Mouse (Mus musculus) lung, postnatal 0 days (tissue): ENCODE measurements around the gene Qsox1. TPM values are rescaled to one million over a fixed set of nuclear protein-coding genes. Genes with fewer than 3 reads are reported as not detected.

Experiments
- ATAC-seq: fragments of 200-750 bp; cut with Nextera tagmentation; 2 replicates; pipeline ENCODE4 v1.8.0; 2017; ENCODE audit warnings: moderate library complexity
- DNase-seq: peaks from one replicate; pipeline ENCODE4 v3.0.0-alpha.2; 2016; ENCODE audit warnings: low spot score
- H3K27ac ChIP-seq: fragments of 300-500 bp; sonication (generic); 2 replicates; pipeline ENCODE4 v1.5.1; 2014; ENCODE audit warnings: antibody characterized with exemption, mild to moderate bottlenecking, low read length, mixed read lengths
- H3K27me3 ChIP-seq: fragments of 300-500 bp; sonication (generic); replicated peaks from 2 replicates; pipeline ENCODE4 v1.6.1; 2014; ENCODE audit warnings: low read length, mixed read lengths; ENCODE audit not compliant: insufficient read depth
- H3K36me3 ChIP-seq: fragments of 300-500 bp; sonication (generic); 2 replicates; pipeline ENCODE4 v1.6.1; 2014; ENCODE audit warnings: low read length, mixed read lengths; ENCODE audit not compliant: insufficient read depth
- H3K4me1 ChIP-seq: fragments of 300-500 bp; sonication (generic); 2 replicates; pipeline ENCODE4 v1.6.1; 2014; ENCODE audit warnings: antibody characterized with exemption, low read depth, low read length, mixed read lengths; ENCODE audit not compliant: insufficient read depth
- H3K4me2 ChIP-seq: fragments of 300-500 bp; sonication (generic); replicated peaks from 2 replicates; pipeline ENCODE4 v1.6.1; 2014; ENCODE audit warnings: low read depth, mild to moderate bottlenecking, low read length, moderate library complexity, mixed read lengths
- H3K4me3 ChIP-seq: fragments of 300-500 bp; sonication (generic); 2 replicates; pipeline ENCODE4 v1.5.1; 2014; ENCODE audit warnings: low read depth, low read length
- H3K9ac ChIP-seq: fragments of 300-500 bp; sonication (generic); replicated peaks from 2 replicates; pipeline ENCODE4 v1.6.1; 2014; ENCODE audit warnings: low read depth, mild to moderate bottlenecking
- H3K9me3 ChIP-seq: fragments of 300-500 bp; sonication (generic); 2 replicates; pipeline ENCODE4 v1.6.1; 2016; ENCODE audit warnings: low read length, mixed read lengths
- CTCF ChIP-seq: IDR thresholded peaks from 2 replicates; pipeline ENCODE4 v1.5.1; 2016; ENCODE audit warnings: antibody characterized with exemption, mild to moderate bottlenecking
- EP300 ChIP-seq: IDR thresholded peaks from 2 replicates; pipeline ENCODE4 v1.6.1; 2016; ENCODE audit warnings: antibody characterized with exemption, mild to moderate bottlenecking, control low read depth
- WGBS: fragments of 180-500 bp; shearing (Covaris S2); extraction: QIAGEN DNeasy Blood & Tissue Kit; methylation state at CpG from one replicate; pipeline ENCODE4 v1.1.7; 2014; 5-methylcytosine and 5-hydroxymethylcytosine counted together
- polyA plus RNA-seq: library from polyadenylated mRNA; unstranded; fragments of >200 nt; fragmentation: Nextera tagmentation; extraction: Ambion mirVana; gene quantifications from 2 replicates; pipeline ENCODE4 v1.2.1, GENCODE M21; 2015

The Qsox1 gene
- polyA plus RNA-seq, 1 experiment from 2014 or later = 62.9 TPM

DNA sequence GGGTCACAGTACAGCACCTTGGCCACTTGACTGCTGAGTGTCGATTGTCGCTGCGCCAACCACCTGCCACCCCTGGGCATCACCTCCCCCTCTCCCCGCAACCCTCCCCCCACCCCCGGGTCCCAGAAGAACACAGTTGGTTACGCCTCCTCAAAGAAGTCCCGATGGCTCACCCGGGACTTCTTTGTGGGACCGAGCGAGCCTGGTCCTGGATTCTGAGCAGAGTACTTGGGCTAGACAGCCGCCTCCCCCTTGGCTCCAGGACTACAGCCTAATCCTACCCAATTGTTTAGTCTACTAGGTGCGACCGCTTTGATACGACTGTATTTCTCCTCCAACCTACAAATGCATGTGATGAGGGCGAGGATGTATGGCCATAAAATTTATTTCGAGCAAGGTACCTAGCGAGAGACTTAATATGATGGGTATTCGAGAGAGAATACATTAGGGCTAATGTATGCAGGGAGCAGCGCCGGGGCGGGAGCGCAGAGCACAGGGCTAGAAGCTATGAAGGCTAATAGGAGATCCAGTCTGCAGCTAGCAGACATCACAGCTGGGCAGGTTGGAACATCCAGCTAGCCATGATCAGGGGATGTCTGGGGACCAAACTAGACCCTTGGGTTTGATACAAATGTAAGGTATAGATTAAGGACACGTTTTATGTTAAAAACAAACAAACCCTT, 83.4 kb downstream of the Qsox1 start:
- Histone ChIP-seq H3K27me3 (peaks cover 22% of the 10 kb centered on the region; the same call in 1 of the 2 replicates), H3K4me1 (no peaks in the 10 kb centered on the region), H3K9me3 (no peaks in the 10 kb centered on the region), H3K4me2 (no peak overlapping the region), H3K4me3 (no peak overlapping the region), H3K9ac (no peak overlapping the region), H3K36me3 (no peaks in the 10 kb centered on the region), H3K27ac (no peak overlapping the region)
- ATAC-seq (no peak), DNase-seq (no peak)
- no peak for TF ChIP-seq EP300
- no peak for TF ChIP-seq CTCF
- 2% methylated on average over 22 of the region's 23 CpGs for WGBS

DNA sequence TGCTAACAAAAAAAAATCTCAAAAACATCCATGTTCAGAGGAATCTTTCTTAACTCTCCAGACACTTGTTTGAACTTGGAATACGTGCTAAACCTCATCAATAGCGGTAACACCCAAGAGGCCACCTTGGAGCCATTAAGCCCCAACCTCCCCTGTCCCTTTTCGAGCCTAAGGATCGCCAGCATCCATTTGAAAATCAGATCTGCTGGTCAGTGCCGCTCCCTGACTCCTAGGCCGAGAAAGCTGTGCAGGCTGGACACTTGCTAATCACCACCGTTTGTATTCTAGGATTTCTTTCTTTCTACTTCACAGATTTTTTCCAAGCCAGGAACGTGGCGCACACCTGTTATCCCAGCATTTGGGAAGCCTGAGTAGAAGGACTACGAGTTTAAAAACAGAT, 84.9 kb downstream of the Qsox1 start:
- no peak for DNase-seq
- no peak for TF ChIP-seq EP300
- TF ChIP-seq CTCF = no peak
- Histone ChIP-seq H3K27ac (no peak overlapping the region), H3K27me3 (peaks cover 16% of the 10 kb centered on the region; the same call in 1 of the 2 replicates), H3K4me3 (no peak overlapping the region), H3K4me1 (no peaks in the 10 kb centered on the region), H3K4me2 (no peak overlapping the region), H3K9me3 (no peaks in the 10 kb centered on the region), H3K9ac (no peak overlapping the region), H3K36me3 (no peaks in the 10 kb centered on the region)
- ATAC-seq = no peak
- WGBS = 31% methylated on average over 10 of the region's 10 CpGs

Other genes starting within 250 kb of the Qsox1 start
- not detected in 2 replicates for gene Lhx4, start 61.2 kb downstream of the Qsox1 start, polyA plus RNA-seq
- 9.3 and 11.0 TPM in 2 replicates for gene Cep350, start 160.4 kb upstream of the Qsox1 start, polyA plus RNA-seq
- gene Tor1aip2, start 222.5 kb upstream of the Qsox1 start, polyA plus RNA-seq = 55.2 and 58.3 TPM in 2 replicates
- gene Tor1aip1, start 223.6 kb upstream of the Qsox1 start, polyA plus RNA-seq = 51.1 and 54.8 TPM in 2 replicates